Mouse (Mus musculus) cerebellum, adult 2 months (tissue): Measurements from ENCODE around the gene Vgll4.

ENCODE experiments used
- CTCF ChIP-seq: fragments of 200-500 bp; IDR thresholded peaks from 2 replicates; pipeline ENCODE4 v1.5.1; 2011; ENCODE audit warnings: low read depth, mild to moderate bottlenecking, control low read depth, low read length, moderate library complexity, borderline replicate concordance; ENCODE audit not compliant: insufficient read depth
- POLR2A ChIP-seq: fragments of 200-500 bp; IDR thresholded peaks from 2 replicates; pipeline ENCODE4 v1.6.1; 2011; ENCODE audit warnings: low read length, control low read depth, borderline replicate concordance; ENCODE audit not compliant: insufficient read depth

GRCm38 (mm10) chr6:114883261-114883740, 86.5 kb downstream of the Vgll4 start:
- TF ChIP-seq CTCF (no peak), POLR2A (no peak)
